Comparison of ENCODE assay signal across 31 mouse cellular contexts in the genomic region with DNA sequence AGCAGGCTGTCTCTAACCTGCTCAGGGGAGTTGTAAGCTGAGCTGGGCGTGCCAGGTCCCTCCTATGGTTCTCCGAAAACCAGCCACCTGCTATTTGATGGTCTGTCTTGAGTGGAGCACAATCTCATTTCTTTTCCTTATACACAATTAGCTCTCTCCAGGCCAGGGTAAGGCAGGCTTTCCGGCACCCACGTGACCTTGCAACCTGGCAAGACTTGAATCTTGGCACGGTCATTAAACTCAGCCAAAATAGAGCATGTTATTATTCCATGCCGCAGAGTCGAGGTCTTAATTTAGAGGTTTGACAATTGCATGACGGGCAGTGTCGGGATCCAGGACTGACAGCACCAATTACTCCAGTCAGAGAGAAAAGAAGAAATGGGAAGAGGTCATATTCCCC. TPM values are rescaled to one million over a fixed set of nuclear protein-coding genes. Genes with fewer than 3 reads are reported as not detected.
DNase-seq lines count a peak whose midpoint lies in the region; ATAC-seq lines count a peak whose summit lies in the region.
"Had no signal": no experiment of that assay in that cellular context is flagged by ENCODE, and none has a peak within 500 bp of the region (broad histone marks: within the 10 kb centered on the region; RNA-seq: fewer than 3 reads in every experiment).

No protein-coding gene starts in this region.

- intact Hi-C loops in heart, postnatal 10 days (cut with DNase I): no loop called here

- no peaks in the 10 kb centered on the region for H3K27me3 ChIP-seq in heart, embryonic 12.5 days (replicated peaks)
- H3K27me3 ChIP-seq: embryonic facial prominence, embryonic 13.5 days; forebrain, embryonic 13.5 days; hindbrain, embryonic 13.5 days; limb, embryonic 15.5 days; liver, embryonic 15.5 days; lung, embryonic 15.5 days; midbrain, embryonic 13.5 days had no signal

- no peak overlapping the region for H3K4me3 ChIP-seq in heart, embryonic 12.5 days
- H3K4me3 ChIP-seq: embryonic facial prominence, embryonic 13.5 days; forebrain, embryonic 13.5 days; heart, embryonic 10.5 days; hindbrain, embryonic 13.5 days; limb, embryonic 15.5 days; liver, embryonic 15.5 days; lung, embryonic 15.5 days; megakaryocyte, embryonic 14.5 days; midbrain, embryonic 13.5 days had no signal

- H3K9me3 ChIP-seq in heart, embryonic 12.5 days (replicated peaks): no peaks in the 10 kb centered on the region
- H3K9me3 ChIP-seq: embryonic facial prominence, embryonic 13.5 days; forebrain, embryonic 13.5 days; heart, embryonic 10.5 days; hindbrain, embryonic 13.5 days; limb, embryonic 15.5 days; liver, embryonic 15.5 days; lung, embryonic 15.5 days; megakaryocyte, embryonic 14.5 days; midbrain, embryonic 13.5 days had no signal

- H3K4me2 ChIP-seq in heart, embryonic 12.5 days: no peak overlapping the region
- H3K4me2 ChIP-seq: embryonic facial prominence, embryonic 13.5 days; forebrain, embryonic 13.5 days; hindbrain, embryonic 13.5 days; limb, embryonic 15.5 days; liver, embryonic 15.5 days; lung, embryonic 15.5 days; midbrain, embryonic 13.5 days had no signal

- DNase-seq in cerebellum, adult 11 months: peak; percentile 18
- no peak for DNase-seq in cerebellum, postnatal 4 days (ENCODE audit: low spot score in 2 of 2)
- peak; percentile 46 to 47 for DNase-seq in heart, postnatal 10 days
- DNase-seq in kidney, adult 9 months: peak; percentile 38
- DNase-seq in kidney, postnatal 4 days: no peak
- peak; percentile 69 to 76 for DNase-seq in cerebellum, postnatal 14 days
- no peak for DNase-seq in layer of hippocampus, postnatal 25 days (ENCODE audit: extremely low spot score in 1 of 2, low spot score in 1 of 2)
- DNase-seq: adrenal gland, adult 8-10 months; gastrocnemius, postnatal 36 days; lung, postnatal 36 days; retina, postnatal 1 day; right cerebral cortex, postnatal 25 days; spleen, adult 18-20 months; thymus, postnatal 14 days had no signal

- 89% methylated on average over 9 of the region's 9 CpGs for WGBS in heart, embryonic 12.5 days

- no peak overlapping the region for H3K27ac ChIP-seq in heart, embryonic 12.5 days (ENCODE audit: poor library complexity, severe bottlenecking)
- H3K27ac ChIP-seq: embryonic facial prominence, embryonic 13.5 days; forebrain, embryonic 13.5 days; heart, embryonic 10.5 days; hindbrain, embryonic 13.5 days; kidney, postnatal 0 days; limb, embryonic 15.5 days; liver, embryonic 15.5 days; lung, embryonic 15.5 days; midbrain, embryonic 13.5 days had no signal

- H3K4me1 ChIP-seq in heart, embryonic 12.5 days (replicated peaks): no peaks in the 10 kb centered on the region
- H3K4me1 ChIP-seq: embryonic facial prominence, embryonic 13.5 days; forebrain, embryonic 13.5 days; heart, embryonic 10.5 days; hindbrain, embryonic 13.5 days; limb, embryonic 15.5 days; liver, embryonic 15.5 days; lung, embryonic 15.5 days; megakaryocyte, embryonic 14.5 days; midbrain, embryonic 13.5 days had no signal

- no peak for ATAC-seq in heart, embryonic 12.5 days (ENCODE audit: insufficient number of reproducible peaks, low FRiP score)
- ATAC-seq: activated CD4-positive, CD25-positive, alpha-beta regulatory T cell, adult 4 months; forebrain, embryonic 13.5 days; midbrain, embryonic 13.5 days had no signal

- no peaks in the 10 kb centered on the region for H3K36me3 ChIP-seq in heart, embryonic 12.5 days
- H3K36me3 ChIP-seq: embryonic facial prominence, embryonic 13.5 days; heart, embryonic 10.5 days; hindbrain, embryonic 13.5 days; limb, embryonic 15.5 days; liver, embryonic 15.5 days; lung, embryonic 15.5 days; midbrain, embryonic 13.5 days had no signal

- no peak overlapping the region for H3K9ac ChIP-seq in heart, embryonic 12.5 days
- H3K9ac ChIP-seq: embryonic facial prominence, embryonic 13.5 days; forebrain, embryonic 13.5 days; hindbrain, embryonic 13.5 days; limb, embryonic 15.5 days; liver, embryonic 15.5 days; lung, embryonic 15.5 days; midbrain, embryonic 13.5 days had no signal

RNA-seq across cellular contexts. Expression of a gene that starts 17.5 kb away (rescaled TPM):
- not detected for total RNA-seq in heart, postnatal 10 days (2021)
- not detected in 2 replicates for polyA plus RNA-seq in heart, embryonic 12.5 days (2016; fragmentation: Nextera tagmentation; extraction: Ambion mirVana)
- under 1 TPM; 0.71 to 0.80 TPM for total RNA-seq in layer of hippocampus, postnatal 25 days (2021)
- total RNA-seq: adrenal gland, adult 8-10 months; heart, postnatal 14 days; monocyte, adult 5-6 weeks had no signal
- polyA plus RNA-seq: activated CD4-positive, CD25-positive, alpha-beta regulatory T cell, adult 4 months; embryonic facial prominence, embryonic 13.5 days; forebrain, embryonic 13.5 days; limb, embryonic 15.5 days; midbrain, embryonic 13.5 days had no signal

RNA-seq across cellular contexts. Expression of a gene that starts 46.5 kb away (rescaled TPM):
- total RNA-seq in heart, postnatal 10 days (2021): under 1 TPM; 0.32 to 0.36 TPM
- polyA plus RNA-seq in heart, embryonic 12.5 days (2016; fragmentation: Nextera tagmentation; extraction: Ambion mirVana): 0.15 and 0.24 TPM in 2 replicates
- total RNA-seq in layer of hippocampus, postnatal 25 days (2021): 100 to 1,000 TPM in 1 of 2 experiments, 10 to 100 TPM in 1; 99.8 to 100 TPM
- total RNA-seq: monocyte, adult 5-6 weeks had no signal
- polyA plus RNA-seq: activated CD4-positive, CD25-positive, alpha-beta regulatory T cell, adult 4 months had no signal

RNA-seq across cellular contexts. Expression of a gene that starts 57.1 kb away (rescaled TPM):
- total RNA-seq in heart, postnatal 10 days (2021): not detected
- not detected in 2 replicates for polyA plus RNA-seq in heart, embryonic 12.5 days (2016; fragmentation: Nextera tagmentation; extraction: Ambion mirVana)
- total RNA-seq in layer of hippocampus, postnatal 25 days (2021): not detected
- total RNA-seq: adrenal gland, adult 8-10 months; gastrocnemius, adult 18-20 months; gastrocnemius, postnatal 36 days; heart, postnatal 14 days; left cerebral cortex, postnatal 36 days; monocyte, adult 5-6 weeks had no signal
- polyA plus RNA-seq: activated CD4-positive, CD25-positive, alpha-beta regulatory T cell, adult 4 months; forebrain, embryonic 13.5 days; heart, embryonic 10.5 days; kidney, postnatal 0 days; lung, embryonic 15.5 days; midbrain, embryonic 13.5 days; testis, adult 2 months had no signal

Comparison
In these comparisons a context has a peak if more than half of its experiments do, and no peak if none do; other contexts are left out.
1. DNase-seq: peak in cerebellum, adult 11 months (single experiment), heart, postnatal 10 days (2 of 2), kidney, adult 9 months (single experiment) and cerebellum, postnatal 14 days (2 of 2); none in cerebellum, postnatal 4 days (0 of 2), kidney, postnatal 4 days (0 of 2) and layer of hippocampus, postnatal 25 days (0 of 2).
2. RNA of a gene that starts 46.5 kb away (total RNA-seq): 99.8 to 100 TPM in layer of hippocampus, postnatal 25 days; 0.32 to 0.36 TPM in heart, postnatal 10 days; every median in the first group is over 10 times any median in the second.